Mouse (Mus musculus): ENCODE results near the gene Xrcc3. TPM values are rescaled to one million over a fixed set of nuclear protein-coding genes. Genes with fewer than 3 reads are reported as not detected.

Gene Xrcc3
- polyA plus RNA-seq, 1 experiment from 2014 or later: 5.7 TPM

GRCm38 (mm10) chr12:111833457-111833856 lies 19.8 kb upstream of the Xrcc3 start:
- ATAC-seq (ENCODE audit: insufficient read depth): peak; percentile 91
- no peaks in the 10 kb centered on the region for H3K9me3 ChIP-seq (replicated peaks)
- H3K27me3 ChIP-seq: no peaks in the 10 kb centered on the region
- H3K9ac ChIP-seq: peak overlapping the region; percentile 47
- peak overlapping the region; percentile 60 for H3K4me2 ChIP-seq
- peaks cover 78% of the 10 kb centered on the region for H3K36me3 ChIP-seq (replicated peaks)
- 39% methylated on average over 10 of the region's 10 CpGs for WGBS (ENCODE audit: insufficient replicate concordance)
- H3K4me1 ChIP-seq (replicated peaks): peaks cover 57% of the 10 kb centered on the region
- peak overlapping the region; percentile 37 for H3K4me3 ChIP-seq (replicated peaks)
- peak overlapping the region; percentile 77 for H3K27ac ChIP-seq (replicated peaks)

GRCm38 (mm10) chr12:111832643-111833042 lies 19.0 kb upstream of the Xrcc3 start:
- 0 out of 2 replicates have a peak overlapping the region, but pooled peaks have one; percentile 16 for H3K9ac ChIP-seq
- peaks cover 82% of the 10 kb centered on the region for H3K36me3 ChIP-seq (replicated peaks)
- no peak overlapping the region for H3K4me3 ChIP-seq (replicated peaks)
- H3K27ac ChIP-seq (replicated peaks): peak overlapping the region; percentile 77
- WGBS (ENCODE audit: insufficient replicate concordance): 51% methylated on average over 5 of the region's 5 CpGs
- no peak overlapping the region for H3K4me2 ChIP-seq
- no peaks in the 10 kb centered on the region for H3K9me3 ChIP-seq (replicated peaks)
- no peaks in the 10 kb centered on the region for H3K27me3 ChIP-seq
- peaks cover 57% of the 10 kb centered on the region for H3K4me1 ChIP-seq (replicated peaks)
- no peak for ATAC-seq (ENCODE audit: insufficient read depth)

GRCm38 (mm10) chr12:111830375-111830774 lies 16.7 kb upstream of the Xrcc3 start:
- Histone ChIP-seq H3K27ac (replicated peaks) (0 out of 2 replicates have a peak overlapping the region, but pooled peaks have one; percentile 9), H3K4me3 (replicated peaks) (no peak overlapping the region), H3K4me2 (no peak overlapping the region), H3K9ac (no peak overlapping the region), H3K27me3 (no peaks in the 10 kb centered on the region), H3K36me3 (replicated peaks) (peaks cover 83% of the 10 kb centered on the region), H3K9me3 (replicated peaks) (no peaks in the 10 kb centered on the region), H3K4me1 (replicated peaks) (peaks cover 53% of the 10 kb centered on the region)
- 39% methylated on average over 10 of the region's 10 CpGs for WGBS (ENCODE audit: insufficient replicate concordance)
- ATAC-seq (ENCODE audit: insufficient read depth): peak; percentile 41

GRCm38 (mm10) chr12:111829954-111830353 lies 16.3 kb upstream of the Xrcc3 start:
- peaks cover 53% of the 10 kb centered on the region for H3K4me1 ChIP-seq (replicated peaks)
- peaks cover 83% of the 10 kb centered on the region for H3K36me3 ChIP-seq (replicated peaks)
- no peak overlapping the region for H3K4me2 ChIP-seq
- WGBS (ENCODE audit: insufficient replicate concordance): 83% methylated on average over 9 of the region's 9 CpGs
- no peak overlapping the region for H3K4me3 ChIP-seq (replicated peaks)
- H3K9ac ChIP-seq: no peak overlapping the region
- H3K27ac ChIP-seq (replicated peaks): 0 out of 2 replicates have a peak overlapping the region, but pooled peaks have one; percentile 9
- no peaks in the 10 kb centered on the region for H3K9me3 ChIP-seq (replicated peaks)
- ATAC-seq (ENCODE audit: insufficient read depth): no peak
- no peaks in the 10 kb centered on the region for H3K27me3 ChIP-seq

GRCm38 (mm10) chr12:111829447-111829846 lies 15.8 kb upstream of the Xrcc3 start:
- ATAC-seq (ENCODE audit: insufficient read depth): no peak
- Histone ChIP-seq H3K9me3 (replicated peaks) (no peaks in the 10 kb centered on the region), H3K4me1 (replicated peaks) (peaks cover 52% of the 10 kb centered on the region), H3K36me3 (replicated peaks) (peaks cover 83% of the 10 kb centered on the region), H3K27me3 (no peaks in the 10 kb centered on the region), H3K27ac (replicated peaks) (0 out of 2 replicates have a peak overlapping the region, but pooled peaks have one; percentile 29), H3K4me3 (replicated peaks) (no peak overlapping the region), H3K9ac (no peak overlapping the region), H3K4me2 (no peak overlapping the region)
- WGBS (ENCODE audit: insufficient replicate concordance): 84% methylated on average over 5 of the region's 5 CpGs

GRCm38 (mm10) chr12:111827556-111827955 lies 13.9 kb upstream of the Xrcc3 start:
- ATAC-seq (ENCODE audit: insufficient read depth): no peak
- H3K36me3 ChIP-seq (replicated peaks): peaks cover 90% of the 10 kb centered on the region
- no peak overlapping the region for H3K4me2 ChIP-seq
- no peaks in the 10 kb centered on the region for H3K27me3 ChIP-seq
- H3K9me3 ChIP-seq (replicated peaks): no peaks in the 10 kb centered on the region
- H3K4me3 ChIP-seq (replicated peaks): no peak overlapping the region
- no peak overlapping the region for H3K9ac ChIP-seq
- WGBS (ENCODE audit: insufficient replicate concordance): 84% methylated on average over 12 of the region's 12 CpGs
- H3K4me1 ChIP-seq (replicated peaks): peaks cover 38% of the 10 kb centered on the region
- H3K27ac ChIP-seq (replicated peaks): no peak overlapping the region

GRCm38 (mm10) chr12:111821931-111822330 lies 8.3 kb upstream of the Xrcc3 start:
- Histone ChIP-seq H3K4me1 (replicated peaks) (peaks cover 61% of the 10 kb centered on the region), H3K9ac (no peak overlapping the region)

GRCm38 (mm10) chr12:111820708-111821107 lies 7.0 kb upstream of the Xrcc3 start:
- Histone ChIP-seq H3K4me1 (replicated peaks) (peaks cover 73% of the 10 kb centered on the region), H3K9me3 (replicated peaks) (no peaks in the 10 kb centered on the region), H3K27ac (replicated peaks) (no peak overlapping the region), H3K36me3 (replicated peaks) (peaks cover 58% of the 10 kb centered on the region), H3K4me2 (no peak overlapping the region), H3K27me3 (no peaks in the 10 kb centered on the region), H3K4me3 (replicated peaks) (no peak overlapping the region), H3K9ac (no peak overlapping the region)
- 62% methylated on average over 7 of the region's 7 CpGs for WGBS (ENCODE audit: insufficient replicate concordance)
- ATAC-seq (ENCODE audit: insufficient read depth): no peak

More at GRCm38 (mm10) chr12:111821931-111822330, 8.3 kb upstream of the Xrcc3 start:
- Histone ChIP-seq H3K27me3 (no peaks in the 10 kb centered on the region), H3K36me3 (replicated peaks) (peaks cover 71% of the 10 kb centered on the region), H3K27ac (replicated peaks) (no peak overlapping the region; the same call in 1 of the 2 replicates), H3K9me3 (replicated peaks) (no peaks in the 10 kb centered on the region), H3K4me2 (no peak overlapping the region), H3K4me3 (replicated peaks) (no peak overlapping the region)
- WGBS (ENCODE audit: insufficient replicate concordance): 79% methylated on average over 4 of the region's 4 CpGs
- no peak for ATAC-seq (ENCODE audit: insufficient read depth)

GRCm38 (mm10) chr12:111819936-111820335 lies 6.3 kb upstream of the Xrcc3 start:
- H3K4me3 ChIP-seq (replicated peaks): no peak overlapping the region
- no peak overlapping the region for H3K4me2 ChIP-seq
- 74% methylated on average over 8 of the region's 8 CpGs for WGBS (ENCODE audit: insufficient replicate concordance)
- no peak overlapping the region for H3K9ac ChIP-seq
- H3K27ac ChIP-seq (replicated peaks): no peak overlapping the region
- H3K27me3 ChIP-seq: no peaks in the 10 kb centered on the region
- H3K36me3 ChIP-seq (replicated peaks): peaks cover 51% of the 10 kb centered on the region
- no peak for ATAC-seq (ENCODE audit: insufficient read depth)
- no peaks in the 10 kb centered on the region for H3K9me3 ChIP-seq (replicated peaks)
- peaks cover 81% of the 10 kb centered on the region for H3K4me1 ChIP-seq (replicated peaks)

- Histone ChIP-seq H3K9me3 (replicated peaks) (no peaks in the 10 kb centered on the region), H3K27ac (replicated peaks) (peak overlapping the region; percentile 98), H3K9ac (no peak overlapping the region), H3K27me3 (no peaks in the 10 kb centered on the region), H3K4me1 (replicated peaks) (peaks cover 91% of the 10 kb centered on the region), H3K4me3 (replicated peaks) (no peak overlapping the region), H3K36me3 (replicated peaks) (peaks cover 31% of the 10 kb centered on the region), H3K4me2 (peak overlapping the region; percentile 89)
- ATAC-seq (ENCODE audit: insufficient read depth): no peak
- 68% methylated on average over 8 of the region's 8 CpGs for WGBS (ENCODE audit: insufficient replicate concordance)
Observed at GRCm38 (mm10) chr12:111817991-111818390, 4.3 kb upstream of the Xrcc3 start.

GRCm38 (mm10) chr12:111816967-111817366 lies 3.3 kb upstream of the Xrcc3 start:
- Histone ChIP-seq H3K36me3 (replicated peaks) (peaks cover 21% of the 10 kb centered on the region), H3K4me3 (replicated peaks) (peak overlapping the region; percentile 77), H3K27me3 (no peaks in the 10 kb centered on the region), H3K27ac (replicated peaks) (peak overlapping the region; percentile 98), H3K4me1 (replicated peaks) (peaks cover 91% of the 10 kb centered on the region), H3K4me2 (peak overlapping the region; percentile 89), H3K9me3 (replicated peaks) (no peaks in the 10 kb centered on the region), H3K9ac (peak overlapping the region; percentile 82; the same call in 1 of the 2 replicates)
- WGBS (ENCODE audit: insufficient replicate concordance): 6% methylated on average over 9 of the region's 9 CpGs
- peak; percentile 10 for ATAC-seq (ENCODE audit: insufficient read depth)

GRCm38 (mm10) chr12:111816528-111816927 lies 2.9 kb upstream of the Xrcc3 start:
- Histone ChIP-seq H3K36me3 (replicated peaks) (peaks cover 18% of the 10 kb centered on the region), H3K4me1 (replicated peaks) (peaks cover 91% of the 10 kb centered on the region), H3K4me2 (peak overlapping the region; percentile 89), H3K9me3 (replicated peaks) (no peaks in the 10 kb centered on the region), H3K27ac (replicated peaks) (peak overlapping the region; percentile 98), H3K4me3 (replicated peaks) (peak overlapping the region; percentile 77), H3K9ac (peak overlapping the region; percentile 82), H3K27me3 (no peaks in the 10 kb centered on the region)
- 63% methylated on average over 13 of the region's 13 CpGs for WGBS (ENCODE audit: insufficient replicate concordance)
- ATAC-seq (ENCODE audit: insufficient read depth): no peak
